Mouse (Mus musculus): Measurements from ENCODE around the gene Arl6ip4. TPM values are rescaled to one million over a fixed set of nuclear protein-coding genes. Genes with fewer than 3 reads are reported as not detected.

Gene Arl6ip4
- polyA plus RNA-seq, 1 experiment = 51.0 TPM

- 0 out of 2 replicates have a peak, but pooled peaks cover 4% of the 10 kb centered on the region for H3K4me1 ChIP-seq (ENCODE audit: control insufficient read depth, insufficient read depth, low read length)
- peak within 1 kb of the TSS; percentile 92 for H3K27ac ChIP-seq (ENCODE audit: insufficient read depth, low read depth, low read length)
- H3K4me3 ChIP-seq (ENCODE audit: insufficient read depth, low read length) = peak within 1 kb of the TSS; percentile 100
- TF ChIP-seq CTCF (IDR thresholded peaks at IDR 0.05; ENCODE audit: low read depth, low read length) = no peak
- TF ChIP-seq POLR2A (IDR thresholded peaks at IDR 0.05; ENCODE audit: borderline replicate concordance, low read depth, low read length) = 0 out of 2 replicates have a peak, but pooled peaks have one; percentile 1
These were observed 4.0 kb upstream of the Arl6ip4 start, which contains the start of gene Ogfod2 for GRCm38 (mm10) chr5:124111742-124112497. TSS of gene Ogfod2 (plus strand) at chr5:124112297.

- H3K4me1 ChIP-seq (ENCODE audit: control insufficient read depth, insufficient read depth, low read length) = peaks cover 8% of the 10 kb centered on the region; the same call in 1 of the 2 replicates
- TF ChIP-seq POLR2A (IDR thresholded peaks at IDR 0.05; ENCODE audit: borderline replicate concordance, low read depth, low read length) (no peak), CTCF (IDR thresholded peaks at IDR 0.05; ENCODE audit: low read depth, low read length) (no peak)
- peak overlapping the region; percentile 100 for H3K4me3 ChIP-seq (ENCODE audit: insufficient read depth, low read length)
- peak overlapping the region; percentile 52 for H3K27ac ChIP-seq (ENCODE audit: insufficient read depth, low read depth, low read length)
These were observed 3.4 kb upstream of the Arl6ip4 start for GRCm38 (mm10) chr5:124112531-124112930.

DNA sequence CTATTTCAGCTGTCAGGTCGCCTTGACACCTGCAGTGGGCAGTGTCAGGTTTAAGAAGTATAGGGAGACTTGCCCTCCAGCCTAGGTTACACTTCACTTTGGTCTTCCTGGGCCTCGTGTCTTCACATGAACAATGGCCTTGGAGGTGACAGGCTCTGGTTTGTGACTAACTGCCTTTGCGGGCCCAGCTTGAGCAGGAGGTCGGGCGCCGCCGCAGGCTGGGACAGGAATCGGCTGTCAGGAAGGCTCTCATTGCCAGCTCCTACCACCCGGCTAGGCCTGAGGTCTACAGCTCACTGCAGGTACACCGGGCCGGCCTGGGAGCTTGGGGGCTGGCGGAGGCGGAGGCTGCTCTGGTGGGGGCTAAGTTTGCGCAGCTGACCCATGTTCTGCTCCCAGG is 2.9 kb upstream of the Arl6ip4 start:
- H3K27ac ChIP-seq (ENCODE audit: insufficient read depth, low read depth, low read length) = peak overlapping the region; percentile 20; the same call in 1 of the 2 replicates
- H3K4me1 ChIP-seq (ENCODE audit: control insufficient read depth, insufficient read depth, low read length) = peaks cover 11% of the 10 kb centered on the region; the same call in 1 of the 2 replicates
- H3K4me3 ChIP-seq (ENCODE audit: insufficient read depth, low read length) = peak overlapping the region; percentile 100
- TF ChIP-seq CTCF (IDR thresholded peaks at IDR 0.05; ENCODE audit: low read depth, low read length) = no peak; the same call in 1 of the 2 replicates
- no peak for TF ChIP-seq POLR2A (IDR thresholded peaks at IDR 0.05; ENCODE audit: borderline replicate concordance, low read depth, low read length)

GRCm38 (mm10) chr5:124114276-124115025 is 1.4 kb upstream of the Arl6ip4 start:
- H3K4me3 ChIP-seq (ENCODE audit: insufficient read depth, low read length) = no peak overlapping the region

GRCm38 (mm10) chr5:124115531-124115930 is 358 bp upstream of the Arl6ip4 start:
- Histone ChIP-seq H3K4me3 (ENCODE audit: insufficient read depth, low read length) (peak overlapping the region; percentile 98), H3K27ac (ENCODE audit: insufficient read depth, low read depth, low read length) (no peak overlapping the region), H3K4me1 (ENCODE audit: control insufficient read depth, insufficient read depth, low read length) (peaks cover 13% of the 10 kb centered on the region; the same call in 1 of the 2 replicates)
- TF ChIP-seq CTCF (IDR thresholded peaks at IDR 0.05; ENCODE audit: low read depth, low read length) (no peak), POLR2A (IDR thresholded peaks at IDR 0.05; ENCODE audit: borderline replicate concordance, low read depth, low read length) (no peak)

More at GRCm38 (mm10) chr5:124114276-124115025, 1.4 kb upstream of the Arl6ip4 start:
- peaks cover 13% of the 10 kb centered on the region; the same call in 1 of the 2 replicates for H3K4me1 ChIP-seq (ENCODE audit: control insufficient read depth, insufficient read depth, low read length)
- TF ChIP-seq CTCF (IDR thresholded peaks at IDR 0.05; ENCODE audit: low read depth, low read length) = no peak
- no peak overlapping the region for H3K27ac ChIP-seq (ENCODE audit: insufficient read depth, low read depth, low read length)

DNA sequence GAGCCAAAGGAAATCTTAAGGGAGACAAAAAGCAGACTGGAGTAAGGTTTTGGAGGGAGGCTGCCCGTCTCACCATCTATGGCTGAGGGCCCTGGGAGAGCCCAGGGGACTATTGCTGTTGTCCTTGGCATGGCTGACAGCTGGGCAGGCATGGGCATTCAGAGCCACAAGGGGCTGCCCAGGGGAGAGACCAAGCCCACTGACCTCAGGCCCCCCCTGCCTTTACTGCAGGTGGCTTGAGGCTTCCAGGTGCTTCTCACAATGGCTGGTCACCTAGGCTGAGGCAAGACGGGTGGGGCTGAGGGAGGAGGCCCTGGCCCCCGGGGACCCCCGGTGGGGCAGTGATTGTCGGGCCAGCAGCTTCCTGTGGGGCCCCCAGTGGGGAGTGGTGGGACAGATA is 3.3 kb downstream of the Arl6ip4 start:
- no peak for TF ChIP-seq POLR2A (IDR thresholded peaks at IDR 0.05; ENCODE audit: borderline replicate concordance, low read depth, low read length)
- TF ChIP-seq CTCF (IDR thresholded peaks at IDR 0.05; ENCODE audit: low read depth, low read length) = no peak
- H3K4me1 ChIP-seq (ENCODE audit: control insufficient read depth, insufficient read depth, low read length) = peaks cover 13% of the 10 kb centered on the region; the same call in 1 of the 2 replicates
- no peak overlapping the region for H3K4me3 ChIP-seq (ENCODE audit: insufficient read depth, low read length)
- H3K27ac ChIP-seq (ENCODE audit: insufficient read depth, low read depth, low read length) = no peak overlapping the region

DNA sequence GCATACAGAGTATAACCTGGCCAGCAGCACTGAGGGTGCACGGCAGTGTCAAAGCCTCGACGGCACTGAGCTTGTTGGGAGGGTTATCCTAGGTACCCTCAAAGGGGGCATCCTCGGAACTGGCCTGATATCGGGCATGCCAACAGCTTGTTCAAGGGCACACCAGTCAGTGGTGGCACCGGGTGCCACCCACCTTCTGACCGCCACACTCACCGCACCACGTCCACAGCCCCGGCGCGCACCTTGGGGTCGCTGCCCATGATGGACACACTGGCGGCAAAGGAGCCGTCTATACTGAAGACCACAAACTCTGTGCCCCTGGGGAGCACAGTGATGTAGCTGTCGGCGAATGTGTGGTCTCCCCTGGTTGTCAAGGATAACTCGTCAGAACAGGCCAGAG is 6.5 kb downstream of the Arl6ip4 start:
- H3K4me3 ChIP-seq (ENCODE audit: insufficient read depth, low read length) = no peak overlapping the region
- H3K27ac ChIP-seq (ENCODE audit: insufficient read depth, low read depth, low read length) = no peak overlapping the region
- TF ChIP-seq CTCF (IDR thresholded peaks at IDR 0.05; ENCODE audit: low read depth, low read length) (no peak), POLR2A (IDR thresholded peaks at IDR 0.05; ENCODE audit: borderline replicate concordance, low read depth, low read length) (no peak)
- H3K4me1 ChIP-seq (ENCODE audit: control insufficient read depth, insufficient read depth, low read length) = peaks cover 7% of the 10 kb centered on the region; the same call in 1 of the 2 replicates

DNA sequence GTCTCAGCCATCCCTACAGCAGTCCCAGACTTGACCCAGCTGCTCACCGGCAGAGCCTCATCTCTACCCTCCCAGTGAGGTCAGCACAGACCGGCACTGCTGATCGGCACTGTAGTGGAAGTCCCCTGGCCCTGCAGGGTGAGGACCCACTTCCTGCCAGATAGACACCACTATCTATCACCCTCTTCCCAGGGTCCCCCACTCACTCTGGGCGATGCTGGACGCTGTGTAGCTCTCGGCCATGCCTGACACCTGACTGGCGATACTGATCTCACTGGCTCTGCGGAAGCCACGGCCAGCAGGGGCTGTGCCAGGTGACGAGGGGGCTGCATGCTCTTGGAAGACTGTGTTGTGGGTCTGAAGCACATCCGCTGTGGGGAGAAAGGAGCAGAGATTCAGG is 9.2 kb downstream of the Arl6ip4 start:
- no peak overlapping the region for H3K4me3 ChIP-seq (ENCODE audit: insufficient read depth, low read length)
- no peak for TF ChIP-seq POLR2A (IDR thresholded peaks at IDR 0.05; ENCODE audit: borderline replicate concordance, low read depth, low read length)
- no peak for TF ChIP-seq CTCF (IDR thresholded peaks at IDR 0.05; ENCODE audit: low read depth, low read length)
- no peak overlapping the region for H3K27ac ChIP-seq (ENCODE audit: insufficient read depth, low read depth, low read length)
- H3K4me1 ChIP-seq (ENCODE audit: control insufficient read depth, insufficient read depth, low read length) = no peaks in the 10 kb centered on the region

GRCm38 (mm10) chr5:124134261-124134660 is 18.4 kb downstream of the Arl6ip4 start:
- no peak for TF ChIP-seq CTCF (IDR thresholded peaks at IDR 0.05; ENCODE audit: low read depth, low read length)
- H3K27ac ChIP-seq (ENCODE audit: insufficient read depth, low read depth, low read length) = no peak overlapping the region
- no peaks in the 10 kb centered on the region for H3K4me1 ChIP-seq (ENCODE audit: control insufficient read depth, insufficient read depth, low read length)

DNA sequence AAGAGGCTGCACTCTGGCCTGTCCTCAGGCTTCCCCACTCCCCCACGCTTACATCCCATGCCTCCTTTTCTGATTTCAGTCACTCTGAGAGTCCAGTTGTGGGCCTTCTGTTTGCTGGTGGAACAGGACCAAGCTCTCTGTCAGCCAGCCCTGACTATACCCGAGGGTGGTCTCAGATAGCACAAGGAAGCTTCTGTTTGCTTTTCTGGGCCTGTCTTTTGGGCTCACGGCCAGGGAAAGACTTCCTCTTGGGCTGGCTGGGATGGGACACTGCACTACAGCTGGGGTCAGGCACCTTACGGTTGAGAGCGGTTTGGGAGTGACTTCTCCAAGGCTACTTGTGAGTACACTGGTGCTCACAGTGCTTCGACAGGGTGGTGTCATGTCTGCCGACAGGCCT is 22.2 kb downstream of the Arl6ip4 start:
- TF ChIP-seq CTCF (IDR thresholded peaks at IDR 0.05; ENCODE audit: low read depth, low read length) (no peak), POLR2A (IDR thresholded peaks at IDR 0.05; ENCODE audit: borderline replicate concordance, low read depth, low read length) (no peak)
- Histone ChIP-seq H3K27ac (ENCODE audit: insufficient read depth, low read depth, low read length) (no peak overlapping the region), H3K4me3 (ENCODE audit: insufficient read depth, low read length) (no peak overlapping the region), H3K4me1 (ENCODE audit: control insufficient read depth, insufficient read depth, low read length) (no peaks in the 10 kb centered on the region)

More at GRCm38 (mm10) chr5:124134261-124134660, 18.4 kb downstream of the Arl6ip4 start:
- H3K4me3 ChIP-seq (ENCODE audit: insufficient read depth, low read length) = no peak overlapping the region
